8 mouse cellular contexts compared by ENCODE assay signal in genomic region chr2:30702711-30703110, GRCm38 (mm10).
A peak's percentile ranks its signal among the peaks of the same experiment; 100 is the strongest.
DNase-seq lines count a peak whose midpoint lies in the region; ATAC-seq and TF ChIP-seq lines count a peak whose summit lies in the region.

No protein-coding gene starts in this region.

- WGBS in kidney, embryonic 15.5 days: 32% methylated on average over 7 of the region's 7 CpGs
- WGBS in embryonic facial prominence, embryonic 12.5 days: 31% methylated on average over 7 of the region's 7 CpGs
- 37% methylated on average over 5 of the region's 7 CpGs for WGBS in heart, postnatal 0 days
- 7% methylated on average over 7 of the region's 7 CpGs for WGBS in midbrain, embryonic 12.5 days

- H3K27me3 ChIP-seq in kidney, embryonic 15.5 days: no peaks in the 10 kb centered on the region
- no peaks in the 10 kb centered on the region for H3K27me3 ChIP-seq in embryonic facial prominence, embryonic 12.5 days
- H3K27me3 ChIP-seq in heart, postnatal 0 days (ENCODE audit: control insufficient read depth, insufficient read depth, low read length): no peaks in the 10 kb centered on the region
- H3K27me3 ChIP-seq in midbrain, embryonic 12.5 days: no peaks in the 10 kb centered on the region

- no peak overlapping the region for H3K4me3 ChIP-seq in kidney, embryonic 15.5 days (replicated peaks)
- H3K4me3 ChIP-seq in embryonic facial prominence, embryonic 12.5 days: no peak overlapping the region
- no peak overlapping the region for H3K4me3 ChIP-seq in heart, postnatal 0 days (ENCODE audit: low read depth, low read length)
- H3K4me3 ChIP-seq in midbrain, embryonic 12.5 days: no peak overlapping the region

- peak overlapping the region; percentile 88 for H3K27ac ChIP-seq in kidney, embryonic 15.5 days
- peak overlapping the region; percentile 81 for H3K27ac ChIP-seq in embryonic facial prominence, embryonic 12.5 days
- peak overlapping the region; percentile 27 for H3K27ac ChIP-seq in heart, postnatal 0 days (ENCODE audit: low read depth)
- peak overlapping the region; percentile 85 for H3K27ac ChIP-seq in midbrain, embryonic 12.5 days (replicated peaks)

- no peaks in the 10 kb centered on the region for H3K9me3 ChIP-seq in kidney, embryonic 15.5 days (replicated peaks)
- H3K9me3 ChIP-seq in embryonic facial prominence, embryonic 12.5 days: no peaks in the 10 kb centered on the region
- no peaks in the 10 kb centered on the region for H3K9me3 ChIP-seq in heart, postnatal 0 days (replicated peaks; ENCODE audit: control insufficient read depth, low read length)
- H3K9me3 ChIP-seq in midbrain, embryonic 12.5 days: peaks cover 7% of the 10 kb centered on the region; the same call in 1 of the 2 replicates

- no peak for ATAC-seq in kidney, embryonic 15.5 days (replicated peaks; ENCODE audit: low FRiP score)
- no peak for ATAC-seq in embryonic facial prominence, embryonic 12.5 days (ENCODE audit: insufficient number of reproducible peaks, insufficient read depth, low FRiP score, low TSS enrichment)
- no peak for ATAC-seq in heart, postnatal 0 days (ENCODE audit: insufficient read depth, low read depth)
- ATAC-seq in midbrain, embryonic 12.5 days (ENCODE audit: low FRiP score, low read depth): no peak

- peaks cover 63% of the 10 kb centered on the region for H3K4me1 ChIP-seq in kidney, embryonic 15.5 days
- peaks cover 23% of the 10 kb centered on the region for H3K4me1 ChIP-seq in embryonic facial prominence, embryonic 12.5 days
- peaks cover 10% of the 10 kb centered on the region; the same call in 1 of the 2 replicates for H3K4me1 ChIP-seq in heart, postnatal 0 days (ENCODE audit: control insufficient read depth, insufficient read depth)
- H3K4me1 ChIP-seq in midbrain, embryonic 12.5 days: peaks cover 40% of the 10 kb centered on the region

- H3K4me2 ChIP-seq in kidney, embryonic 15.5 days: no peak overlapping the region
- no peak overlapping the region for H3K4me2 ChIP-seq in embryonic facial prominence, embryonic 12.5 days (replicated peaks)
- H3K4me2 ChIP-seq in heart, postnatal 0 days (ENCODE audit: low read depth, low read length): no peak overlapping the region
- H3K4me2 ChIP-seq in midbrain, embryonic 12.5 days (replicated peaks): no peak overlapping the region

- H3K36me3 ChIP-seq in kidney, embryonic 15.5 days: no peaks in the 10 kb centered on the region
- H3K36me3 ChIP-seq in embryonic facial prominence, embryonic 12.5 days: no peaks in the 10 kb centered on the region
- no peaks in the 10 kb centered on the region for H3K36me3 ChIP-seq in heart, postnatal 0 days (replicated peaks; ENCODE audit: control insufficient read depth, insufficient read depth, low read length)
- H3K36me3 ChIP-seq in midbrain, embryonic 12.5 days: no peaks in the 10 kb centered on the region

- DNase-seq in kidney, adult 11 months: no peak
- no peak for DNase-seq in heart, postnatal 0 days (ENCODE audit: low spot score)
- DNase-seq in gastrocnemius, postnatal 10 days: no peak
- DNase-seq in ovary, postnatal 36 days (ENCODE audit: low spot score): no peak
- DNase-seq in layer of hippocampus, adult 11-12 months (ENCODE audit: low spot score): no peak

- no peak for TF ChIP-seq CTCF in heart, postnatal 0 days (IDR thresholded peaks at IDR 0.05; ENCODE audit: low read depth)

- no peak for TF ChIP-seq EP300 in heart, postnatal 0 days (IDR thresholded peaks at IDR 0.05; ENCODE audit: low read depth)

- H3K9ac ChIP-seq in kidney, embryonic 15.5 days: no peak overlapping the region
- no peak overlapping the region for H3K9ac ChIP-seq in embryonic facial prominence, embryonic 12.5 days
- no peak overlapping the region for H3K9ac ChIP-seq in heart, postnatal 0 days (replicated peaks; ENCODE audit: low read depth, low read length)
- 0 out of 2 replicates have a peak overlapping the region, but pooled peaks have one; percentile 20 for H3K9ac ChIP-seq in midbrain, embryonic 12.5 days (replicated peaks)

Comparison
In these comparisons a context has a peak if more than half of its experiments do, and no peak if none do; other contexts are left out.
1. H3K27ac ChIP-seq: peak in every context shown above with its lines; median percentile 88 in kidney, embryonic 15.5 days; 85 in midbrain, embryonic 12.5 days; 81 in embryonic facial prominence, embryonic 12.5 days; 27 in heart, postnatal 0 days.